Mouse (Mus musculus) gastrocnemius, adult 2 months (tissue): ENCODE data around the gene Bcr. TPM values are rescaled to one million over a fixed set of nuclear protein-coding genes. Genes with fewer than 3 reads are reported as not detected.

Experiments used
- DNase-seq: peaks from one replicate; pipeline ENCODE4 v3.0.0; 2022
- H3K27ac ChIP-seq: fragments of 200-600 bp; 2 replicates; pipeline ENCODE4 v1.8.1; 2022; ENCODE audit warnings: mild to moderate bottlenecking
- H3K4me3 ChIP-seq: fragments of 200-600 bp; 2 replicates; pipeline ENCODE4 v1.8.1; 2022; ENCODE audit warnings: mild to moderate bottlenecking, moderate library complexity
- CTCF ChIP-seq: fragments of 200-600 bp; IDR thresholded peaks from 2 replicates; pipeline ENCODE4 v1.8.1; 2022; ENCODE audit warnings: antibody characterized with exemption, mild to moderate bottlenecking, moderate library complexity
- intact Hi-C: fragments of 180-260 bp; cut with DNase I; formaldehyde crosslinking; loops from one replicate; pipeline ENCODE4 v1.15.1; 2025
- total RNA-seq, 2 experiments: library from RNA; stranded (reverse); gene quantifications; 2 replicates each; pipeline ENCODE4 v1.2.3; 2021

Gene Bcr
- total RNA-seq, 2 experiments from 2014 or later: 4.1 to 5.1 TPM

GRCm38 (mm10) chr10:75130372-75131046 is 70.1 kb downstream of the Bcr start:
- intact Hi-C loops: loop anchor here (5.0 kb wide), 1 partner anchor 38 kb away; no protein-coding TSS in a partner anchor
- no peak for DNase-seq
- TF ChIP-seq CTCF: no peak
- peak overlapping the region; percentile 43; the same call in 1 of the 2 replicates for H3K27ac ChIP-seq
- H3K4me3 ChIP-seq: no peak overlapping the region

GRCm38 (mm10) chr10:75131625-75132024 is 71.2 kb downstream of the Bcr start:
- Histone ChIP-seq H3K27ac (peak overlapping the region; percentile 50; the same call in 1 of the 2 replicates), H3K4me3 (peak overlapping the region; percentile 13; the same call in 1 of the 2 replicates)
- no peak for TF ChIP-seq CTCF
- peak; percentile 80 for DNase-seq
- intact Hi-C loops: loop anchor here (5.0 kb wide), 1 partner anchor 39 kb away; no protein-coding TSS in a partner anchor

GRCm38 (mm10) chr10:75134861-75135517 is 74.6 kb downstream of the Bcr start:
- intact Hi-C loops: loop anchor here (5.0 kb wide), 1 partner anchor 43 kb away; no protein-coding TSS in a partner anchor
- DNase-seq: no peak
- TF ChIP-seq CTCF: no peak
- no peak overlapping the region for H3K4me3 ChIP-seq
- no peak overlapping the region for H3K27ac ChIP-seq

GRCm38 (mm10) chr10:75135518-75136162 is 75.2 kb downstream of the Bcr start:
- intact Hi-C loops: no loop called here
- no peak for DNase-seq
- Histone ChIP-seq H3K27ac (no peak overlapping the region), H3K4me3 (no peak overlapping the region)
- TF ChIP-seq CTCF: no peak

GRCm38 (mm10) chr10:75137148-75137547 is 76.8 kb downstream of the Bcr start:
- DNase-seq: no peak
- Histone ChIP-seq H3K27ac (no peak overlapping the region), H3K4me3 (no peak overlapping the region)
- intact Hi-C loops: no loop called here
- no peak for TF ChIP-seq CTCF

GRCm38 (mm10) chr10:75145221-75145620 is 84.8 kb downstream of the Bcr start:
- intact Hi-C loops: loop anchor here (5.0 kb wide), 1 partner anchor 38 kb away; no protein-coding TSS in a partner anchor
- DNase-seq: no peak
- no peak overlapping the region for H3K27ac ChIP-seq
- no peak for TF ChIP-seq CTCF
- H3K4me3 ChIP-seq: no peak overlapping the region

- no peak overlapping the region for H3K4me3 ChIP-seq
- no peak for TF ChIP-seq CTCF
- DNase-seq: no peak
- intact Hi-C loops: loop anchor here (5.0 kb wide), 1 partner anchor 39 kb away; no protein-coding TSS in a partner anchor
- H3K27ac ChIP-seq: no peak overlapping the region
Observed at GRCm38 (mm10) chr10:75146001-75146400, 85.6 kb downstream of the Bcr start.

- no peak for TF ChIP-seq CTCF
- no peak for DNase-seq
- Histone ChIP-seq H3K27ac (no peak overlapping the region), H3K4me3 (no peak overlapping the region)
- intact Hi-C loops: loop anchor here (5.0 kb wide), 1 partner anchor 39 kb away; no protein-coding TSS in a partner anchor
Observed at GRCm38 (mm10) chr10:75146619-75147018, 86.2 kb downstream of the Bcr start.

GRCm38 (mm10) chr10:75148295-75148694 is 87.9 kb downstream of the Bcr start:
- Histone ChIP-seq H3K4me3 (no peak overlapping the region), H3K27ac (peak overlapping the region; percentile 67)
- no peak for TF ChIP-seq CTCF
- DNase-seq: peak; percentile 56
- intact Hi-C loops: loop anchor here (5.0 kb wide), 1 partner anchor 41 kb away; no protein-coding TSS in a partner anchor

GRCm38 (mm10) chr10:75150361-75150760 is 90.0 kb downstream of the Bcr start:
- no peak for DNase-seq
- no peak for TF ChIP-seq CTCF
- intact Hi-C loops: loop anchor here (2.0 to 5.0 kb wide), 2 partner anchors 214 to 228 kb away; no protein-coding TSS in a partner anchor
- Histone ChIP-seq H3K4me3 (no peak overlapping the region), H3K27ac (peak overlapping the region; percentile 40)

GRCm38 (mm10) chr10:75151311-75151710 is 90.9 kb downstream of the Bcr start:
- intact Hi-C loops: loop anchor here (1.0 to 5.0 kb wide), 3 partner anchors 92 to 229 kb away; no protein-coding TSS in a partner anchor
- DNase-seq: peak; percentile 76
- TF ChIP-seq CTCF: no peak; the same call in none of the 2 replicates
- Histone ChIP-seq H3K27ac (peak overlapping the region; percentile 40), H3K4me3 (no peak overlapping the region)

GRCm38 (mm10) chr10:75156835-75157234 is 96.4 kb downstream of the Bcr start:
- Histone ChIP-seq H3K4me3 (no peak overlapping the region), H3K27ac (no peak overlapping the region)
- no peak for TF ChIP-seq CTCF
- intact Hi-C loops: no loop called here
- no peak for DNase-seq

GRCm38 (mm10) chr10:75157713-75158112 is 97.3 kb downstream of the Bcr start:
- no peak overlapping the region for H3K4me3 ChIP-seq
- no peak overlapping the region for H3K27ac ChIP-seq
- intact Hi-C loops: no loop called here
- no peak for TF ChIP-seq CTCF
- DNase-seq: no peak
